23 mouse cellular contexts compared by ENCODE assay signal in the genomic region with DNA sequence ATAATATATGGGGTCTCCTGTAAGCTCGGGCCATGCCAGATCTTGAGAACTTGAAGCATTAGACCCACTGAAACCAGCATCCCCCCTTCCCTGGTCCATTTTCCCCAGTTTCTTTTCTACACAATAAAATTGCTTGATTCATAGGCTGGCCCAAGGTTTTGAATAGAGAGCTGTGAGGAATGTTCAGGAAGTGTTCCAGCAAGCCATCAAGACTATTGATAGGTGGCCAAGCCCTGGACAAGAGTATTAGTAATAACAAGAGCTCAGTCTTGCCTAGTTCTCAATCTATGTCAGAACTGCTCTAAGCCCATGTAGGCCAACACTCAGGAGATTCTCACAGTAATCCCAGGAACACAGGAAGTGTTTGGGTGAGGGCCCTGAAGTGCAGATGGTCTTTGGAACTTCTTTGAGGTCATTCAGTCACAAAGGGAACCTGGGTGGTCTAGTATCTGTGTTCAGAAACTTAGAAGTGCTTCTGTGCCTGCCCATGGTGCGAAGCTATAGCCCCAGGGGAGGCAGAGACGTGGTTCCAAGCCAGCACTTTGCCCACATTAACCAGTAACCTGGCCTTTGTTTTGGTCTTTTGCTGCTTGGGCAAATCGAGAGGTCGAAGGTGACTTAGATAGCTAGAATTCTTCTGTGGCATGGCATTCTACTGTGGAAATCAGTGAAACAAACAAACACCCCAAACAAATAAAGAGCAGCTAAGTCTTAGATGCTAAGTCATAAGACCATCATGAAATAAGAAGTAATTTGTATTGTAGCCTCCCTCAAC. TPM values are rescaled to one million over a fixed set of nuclear protein-coding genes. Genes with fewer than 3 reads are reported as not detected.
DNase-seq lines count a peak whose midpoint lies in the region; ATAC-seq and TF ChIP-seq lines count a peak whose summit lies in the region.
"Had no signal": no experiment of that assay in that cellular context is flagged by ENCODE, and none has a peak within 500 bp of the region (broad histone marks: within the 10 kb centered on the region; RNA-seq: fewer than 3 reads in every experiment).

No protein-coding gene starts in this region.

- no peak overlapping the region for H3K4me3 ChIP-seq in forebrain, embryonic 14.5 days (ENCODE audit: low read depth, low read length)
- H3K4me3 ChIP-seq in forebrain, embryonic 13.5 days = no peak overlapping the region
- H3K4me3 ChIP-seq in midbrain, postnatal 0 days (ENCODE audit: low read depth, low read length) = no peak overlapping the region
- no peak overlapping the region for H3K4me3 ChIP-seq in midbrain, embryonic 14.5 days (replicated peaks; ENCODE audit: low read depth, low read length)
- H3K4me3 ChIP-seq: embryonic facial prominence, embryonic 13.5 days; hindbrain, embryonic 15.5 days; liver, embryonic 13.5 days; midbrain, embryonic 13.5 days; myocyte had no signal

- DNase-seq in forebrain, embryonic 14.5 days (ENCODE audit: low spot score) = peak; percentile 30
- DNase-seq in kidney, adult 18-20 months = peak; percentile 27
- no peak for DNase-seq in kidney, postnatal 14 days
- DNase-seq in layer of hippocampus, adult 8-10 months (ENCODE audit: low spot score in 2 of 2) = peak; percentile 11 to 41
- no peak for DNase-seq in layer of hippocampus, adult 9-10 months (ENCODE audit: low spot score)
- DNase-seq in midbrain, postnatal 0 days (ENCODE audit: low spot score) = peak; percentile 37
- no peak for DNase-seq in midbrain, embryonic 14.5 days
- DNase-seq: adrenal gland, adult 8-10 months; cerebellum, postnatal 14 days; heart, postnatal 10 days; liver, embryonic 13.5 days; retina, postnatal 1 day; thymus, adult 2 months had no signal

- H3K27ac ChIP-seq in forebrain, embryonic 14.5 days (ENCODE audit: low read depth, low read length) = no peak overlapping the region
- H3K27ac ChIP-seq in forebrain, embryonic 13.5 days = no peak overlapping the region
- H3K27ac ChIP-seq in midbrain, postnatal 0 days (ENCODE audit: low read depth, low read length) = no peak overlapping the region
- no peak overlapping the region for H3K27ac ChIP-seq in midbrain, embryonic 14.5 days (replicated peaks; ENCODE audit: low read depth, low read length)
- H3K27ac ChIP-seq: embryonic facial prominence, embryonic 13.5 days; hindbrain, embryonic 15.5 days; liver, embryonic 13.5 days; midbrain, embryonic 13.5 days had no signal

- H3K4me1 ChIP-seq in forebrain, embryonic 14.5 days (ENCODE audit: control insufficient read depth, insufficient read depth, low read length) = peaks cover 12% of the 10 kb centered on the region; the same call in 1 of the 2 replicates
- peaks cover 30% of the 10 kb centered on the region for H3K4me1 ChIP-seq in forebrain, embryonic 13.5 days
- H3K4me1 ChIP-seq in midbrain, postnatal 0 days (ENCODE audit: insufficient read depth, low read length) = no peaks in the 10 kb centered on the region
- H3K4me1 ChIP-seq in midbrain, embryonic 14.5 days (ENCODE audit: control insufficient read depth, insufficient read depth, low read length) = no peaks in the 10 kb centered on the region
- H3K4me1 ChIP-seq: embryonic facial prominence, embryonic 13.5 days; hindbrain, embryonic 15.5 days; liver, embryonic 13.5 days had no signal

- no peaks in the 10 kb centered on the region for H3K36me3 ChIP-seq in forebrain, embryonic 14.5 days (ENCODE audit: control insufficient read depth, insufficient read depth, low read length)
- no peaks in the 10 kb centered on the region for H3K36me3 ChIP-seq in forebrain, embryonic 13.5 days (ENCODE audit: poor library complexity, severe bottlenecking)
- no peaks in the 10 kb centered on the region for H3K36me3 ChIP-seq in midbrain, postnatal 0 days (ENCODE audit: insufficient read depth, low read length)
- no peaks in the 10 kb centered on the region for H3K36me3 ChIP-seq in midbrain, embryonic 14.5 days (ENCODE audit: control insufficient read depth, insufficient read depth, low read length)
- H3K36me3 ChIP-seq: embryonic facial prominence, embryonic 13.5 days; hindbrain, embryonic 15.5 days; liver, embryonic 13.5 days; midbrain, embryonic 13.5 days had no signal

- ATAC-seq in forebrain, embryonic 14.5 days = no peak
- ATAC-seq in forebrain, embryonic 13.5 days = no peak
- ATAC-seq in midbrain, postnatal 0 days (ENCODE audit: low FRiP score) = no peak
- no peak for ATAC-seq in midbrain, embryonic 14.5 days (ENCODE audit: low FRiP score, low TSS enrichment)
- ATAC-seq: intestine, postnatal 0 days; midbrain, embryonic 13.5 days; Patski had no signal

- no peaks in the 10 kb centered on the region for H3K27me3 ChIP-seq in forebrain, embryonic 14.5 days (replicated peaks; ENCODE audit: control insufficient read depth, insufficient read depth, low read length)
- no peaks in the 10 kb centered on the region for H3K27me3 ChIP-seq in forebrain, embryonic 13.5 days
- no peaks in the 10 kb centered on the region for H3K27me3 ChIP-seq in midbrain, postnatal 0 days (ENCODE audit: insufficient read depth, low read length)
- H3K27me3 ChIP-seq in midbrain, embryonic 14.5 days (ENCODE audit: control insufficient read depth, insufficient read depth, low read length) = no peaks in the 10 kb centered on the region
- H3K27me3 ChIP-seq: embryonic facial prominence, embryonic 13.5 days; hindbrain, embryonic 15.5 days; liver, embryonic 13.5 days; midbrain, embryonic 13.5 days; Patski had no signal

- no peak overlapping the region for H3K9ac ChIP-seq in forebrain, embryonic 14.5 days (ENCODE audit: low read length)
- H3K9ac ChIP-seq in forebrain, embryonic 13.5 days = no peak overlapping the region
- no peak overlapping the region for H3K9ac ChIP-seq in midbrain, postnatal 0 days (replicated peaks; ENCODE audit: low read length, poor library complexity, severe bottlenecking)
- H3K9ac ChIP-seq in midbrain, embryonic 14.5 days (replicated peaks; ENCODE audit: low read length) = no peak overlapping the region
- H3K9ac ChIP-seq: embryonic facial prominence, embryonic 13.5 days; hindbrain, embryonic 15.5 days; liver, embryonic 13.5 days; midbrain, embryonic 13.5 days had no signal

- WGBS in forebrain, embryonic 14.5 days = 77% methylated on average over 5 of the region's 5 CpGs
- WGBS in forebrain, embryonic 13.5 days = 79% methylated on average over 5 of the region's 5 CpGs
- WGBS in midbrain, postnatal 0 days = 84% methylated on average over 5 of the region's 5 CpGs
- 81% methylated on average over 5 of the region's 5 CpGs for WGBS in midbrain, embryonic 14.5 days

- TF ChIP-seq CTCF in midbrain, postnatal 0 days (IDR thresholded peaks at IDR 0.05) = no peak

- no peak overlapping the region for H3K4me2 ChIP-seq in forebrain, embryonic 14.5 days (ENCODE audit: low read length)
- H3K4me2 ChIP-seq in forebrain, embryonic 13.5 days = no peak overlapping the region
- H3K4me2 ChIP-seq in midbrain, postnatal 0 days (ENCODE audit: low read depth, low read length, poor library complexity, severe bottlenecking) = no peak overlapping the region
- no peak overlapping the region for H3K4me2 ChIP-seq in midbrain, embryonic 14.5 days (ENCODE audit: low read length)
- H3K4me2 ChIP-seq: embryonic facial prominence, embryonic 13.5 days; heart, embryonic 11.5 days; hindbrain, embryonic 15.5 days; liver, embryonic 13.5 days; midbrain, embryonic 13.5 days had no signal

- no peaks in the 10 kb centered on the region for H3K9me3 ChIP-seq in forebrain, embryonic 14.5 days (replicated peaks; ENCODE audit: control insufficient read depth, low read length)
- no peaks in the 10 kb centered on the region for H3K9me3 ChIP-seq in forebrain, embryonic 13.5 days (replicated peaks)
- H3K9me3 ChIP-seq in midbrain, postnatal 0 days (ENCODE audit: low read length) = no peaks in the 10 kb centered on the region
- no peaks in the 10 kb centered on the region for H3K9me3 ChIP-seq in midbrain, embryonic 14.5 days (ENCODE audit: control insufficient read depth, low read length)
- H3K9me3 ChIP-seq: embryonic facial prominence, embryonic 13.5 days; hindbrain, embryonic 15.5 days; liver, embryonic 13.5 days; midbrain, embryonic 13.5 days had no signal

RNA-seq across cellular contexts. Expression of gene Shroom3, which starts 29.6 kb away (rescaled TPM):
- 1.6 and 2.0 TPM in 2 replicates for polyA plus RNA-seq in forebrain, embryonic 14.5 days (2014; fragmentation: Nextera tagmentation; extraction: Ambion mirVana)
- 3.6 and 3.7 TPM in 2 replicates for polyA plus RNA-seq in forebrain, embryonic 13.5 days (2015; fragmentation: Nextera tagmentation; extraction: Ambion mirVana)
- total RNA-seq in layer of hippocampus, adult 8-10 months (2022) = 1 to 10 TPM; 3.1 to 5.6 (median 4.1) TPM
- 5.5 and 8.1 TPM in 2 replicates for total RNA-seq in midbrain, postnatal 0 days (2014; rRNA removed)
- polyA plus RNA-seq in midbrain, postnatal 0 days (2015; fragmentation: Nextera tagmentation; extraction: Ambion mirVana) = 0.92 and 1.2 TPM in 2 replicates
- polyA plus RNA-seq in midbrain, embryonic 14.5 days (2014; fragmentation: Nextera tagmentation; extraction: Ambion mirVana) = 1.4 and 1.5 TPM in 2 replicates
- total RNA-seq: granulocyte monocyte progenitor cell, adult 5-6 weeks; megakaryocyte, adult 5-6 weeks had no signal

RNA-seq across cellular contexts. Expression of gene Ccdc158, which starts 37.7 kb away (rescaled TPM):
- 0.37 and 0.58 TPM in 2 replicates for polyA plus RNA-seq in forebrain, embryonic 14.5 days (2014; fragmentation: Nextera tagmentation; extraction: Ambion mirVana)
- polyA plus RNA-seq in forebrain, embryonic 13.5 days (2015; fragmentation: Nextera tagmentation; extraction: Ambion mirVana) = 0.47 and 0.99 TPM in 2 replicates
- under 1 TPM; 0.45 to 0.87 (median 0.74) TPM for total RNA-seq in layer of hippocampus, adult 8-10 months (2022)
- total RNA-seq in midbrain, postnatal 0 days (2014; rRNA removed) = 0.44 and 0.66 TPM in 2 replicates
- 0.23 and 0.52 TPM in 2 replicates for polyA plus RNA-seq in midbrain, postnatal 0 days (2015; fragmentation: Nextera tagmentation; extraction: Ambion mirVana)
- 0.24 and 0.43 TPM in 2 replicates for polyA plus RNA-seq in midbrain, embryonic 14.5 days (2014; fragmentation: Nextera tagmentation; extraction: Ambion mirVana)
- polyA plus RNA-seq: myocyte had no signal

Comparison
In these comparisons a context has a peak if more than half of its experiments do, and no peak if none do; other contexts are left out.
1. DNase-seq: peak in forebrain, embryonic 14.5 days (single experiment), kidney, adult 18-20 months (single experiment), layer of hippocampus, adult 8-10 months (2 of 2) and midbrain, postnatal 0 days (single experiment); none in kidney, postnatal 14 days (single experiment), layer of hippocampus, adult 9-10 months (single experiment) and midbrain, embryonic 14.5 days (single experiment).